ENCODE assay signal across 10 mouse cellular contexts in genomic region chr10:70121406-70121695, GRCm38 (mm10). TPM values are rescaled to one million over a fixed set of nuclear protein-coding genes. Genes with fewer than 3 reads are reported as not detected.
A peak's percentile ranks its signal among the peaks of the same experiment; 100 is the strongest.
DNase-seq lines count a peak whose midpoint lies in the region; ATAC-seq and TF ChIP-seq lines count a peak whose summit lies in the region.
"Had no signal": no experiment of that assay in that cellular context is flagged by ENCODE, and none has a peak within 500 bp of the region (broad histone marks: within the 10 kb centered on the region; RNA-seq: fewer than 3 reads in every experiment).

No protein-coding gene starts in this region.

- no peak overlapping the region for H3K4me3 ChIP-seq in heart, embryonic 11.5 days (ENCODE audit: low read depth, low read length)
- no peak overlapping the region for H3K4me3 ChIP-seq in C2C12 (ENCODE audit: insufficient read depth, poor library complexity, severe bottlenecking)
- peak overlapping the region; percentile 47 for H3K4me3 ChIP-seq in erythroblast, embryonic 14.5 days (replicated peaks)
- H3K4me3 ChIP-seq in liver, embryonic 15.5 days (replicated peaks), result peak overlapping the region; percentile 34

- H3K27me3 ChIP-seq in heart, embryonic 11.5 days (ENCODE audit: control insufficient read depth, insufficient read depth, low read length), result no peaks in the 10 kb centered on the region
- no peaks in the 10 kb centered on the region for H3K27me3 ChIP-seq in C2C12 (ENCODE audit: control insufficient read depth, insufficient read depth, insufficient read length)
- H3K27me3 ChIP-seq in erythroblast, embryonic 14.5 days (ENCODE audit: control insufficient read depth), result no peaks in the 10 kb centered on the region
- no peaks in the 10 kb centered on the region for H3K27me3 ChIP-seq in liver, embryonic 15.5 days

- no peak for ATAC-seq in heart, embryonic 11.5 days (replicated peaks; ENCODE audit: insufficient number of reproducible peaks, low FRiP score, low TSS enrichment)
- peak; percentile 57 for ATAC-seq in liver, embryonic 15.5 days (ENCODE audit: insufficient read depth)
- ATAC-seq: inflammation-experienced regulatory T-cells, adult 6 months had no signal

- peaks cover 53% of the 10 kb centered on the region for H3K4me1 ChIP-seq in heart, embryonic 11.5 days (ENCODE audit: control insufficient read depth, insufficient read depth, low read length)
- H3K4me1 ChIP-seq in erythroblast, embryonic 14.5 days (ENCODE audit: control insufficient read depth), result peaks cover 67% of the 10 kb centered on the region
- H3K4me1 ChIP-seq in liver, embryonic 15.5 days (replicated peaks), result peaks cover 85% of the 10 kb centered on the region

- no peak overlapping the region for H3K9ac ChIP-seq in heart, embryonic 11.5 days (ENCODE audit: low read depth, low read length)
- H3K9ac ChIP-seq in liver, embryonic 15.5 days, result peak overlapping the region; percentile 38; the same call in 1 of the 2 replicates

- peaks cover 54% of the 10 kb centered on the region for H3K79me3 ChIP-seq in C2C12 (ENCODE audit: low read depth)

- H3ac ChIP-seq in C2C12 (ENCODE audit: control insufficient read depth, insufficient read length, low read depth), result peak overlapping the region; percentile 43

- H3K36me3 ChIP-seq in heart, embryonic 11.5 days (ENCODE audit: control insufficient read depth, insufficient read depth, low read length), result no peaks in the 10 kb centered on the region
- H3K36me3 ChIP-seq in C2C12 (ENCODE audit: control insufficient read depth, insufficient read depth), result no peaks in the 10 kb centered on the region
- H3K36me3 ChIP-seq in erythroblast, embryonic 14.5 days (ENCODE audit: control insufficient read depth), result peaks cover 22% of the 10 kb centered on the region
- 0 out of 2 replicates have a peak, but pooled peaks cover 3% of the 10 kb centered on the region for H3K36me3 ChIP-seq in liver, embryonic 15.5 days (replicated peaks)

- H3K79me2 ChIP-seq in C2C12 (ENCODE audit: control insufficient read depth, insufficient read depth), result peaks cover 95% of the 10 kb centered on the region

- no peaks in the 10 kb centered on the region for H3K9me3 ChIP-seq in heart, embryonic 11.5 days (replicated peaks; ENCODE audit: control insufficient read depth, low read length)
- no peaks in the 10 kb centered on the region for H3K9me3 ChIP-seq in erythroblast, embryonic 14.5 days (ENCODE audit: control insufficient read depth, low read length)
- no peaks in the 10 kb centered on the region for H3K9me3 ChIP-seq in liver, embryonic 15.5 days (replicated peaks)

- no peak for DNase-seq in heart, adult 9 months (ENCODE audit: low spot score in 2 of 2)
- no peak for DNase-seq in layer of hippocampus, postnatal 10 days (ENCODE audit: low spot score in 2 of 2)
- no peak for DNase-seq in gastrocnemius, postnatal 10 days
- no peak for DNase-seq in frontal cortex, postnatal 25 days (ENCODE audit: low spot score in 2 of 2)
- DNase-seq: right cerebral cortex, postnatal 25 days had no signal

- peak overlapping the region; percentile 1; the same call in 1 of the 2 replicates for H3K4me2 ChIP-seq in heart, embryonic 11.5 days
- H3K4me2 ChIP-seq in liver, embryonic 15.5 days, result peak overlapping the region; percentile 67

- WGBS in heart, embryonic 11.5 days (ENCODE audit: insufficient replicate concordance), result 51% methylated on average over 8 of the region's 8 CpGs
- WGBS in liver, embryonic 15.5 days (ENCODE audit: insufficient replicate concordance), result 18% methylated on average over 8 of the region's 8 CpGs

- no peak for TF ChIP-seq CTCF in C2C12 (IDR thresholded peaks at IDR 0.05; ENCODE audit: control insufficient read depth, insufficient read depth, insufficient read length)

- peak overlapping the region; percentile 92; the same call in 1 of the 2 replicates for H3K27ac ChIP-seq in heart, embryonic 11.5 days (ENCODE audit: low read depth, low read length)
- H3K27ac ChIP-seq in liver, embryonic 15.5 days (replicated peaks), result peak overlapping the region; percentile 87

TF ChIP-seq in C2C12, 6 proteins besides CTCF, POLR2A, EP300 and RAD21:
- TF ChIP-seq MAX (IDR thresholded peaks at IDR 0.05) (no peak), MYOG (IDR thresholded peaks at IDR 0.05; ENCODE audit: control insufficient read depth, extremely low read depth, insufficient read length) (no peak), CEBPB (IDR thresholded peaks at IDR 0.05; ENCODE audit: low read depth) (no peak), FOSL1 (IDR thresholded peaks at IDR 0.05; ENCODE audit: insufficient read depth, low read length, poor library complexity, severe bottlenecking) (no peak), MYOD1 (IDR thresholded peaks at IDR 0.05; ENCODE audit: control insufficient read depth, insufficient read length, low read depth) (no peak), USF1 (IDR thresholded peaks at IDR 0.05; ENCODE audit: low read depth) (no peak)

RNA-seq across cellular contexts. Expression of gene Ccdc6, which starts 24.4 kb away (rescaled TPM):
- 18.5 and 23.0 TPM in 2 replicates for polyA plus RNA-seq in heart, embryonic 11.5 days (2014; fragmentation: Nextera tagmentation; extraction: Ambion mirVana)
- polyA plus RNA-seq in C2C12 (2012; fragmentation: generic; extraction: Trizol), result 16.8 TPM
- 0.61 and 1.6 TPM in 2 replicates for polyA plus RNA-seq in erythroblast, embryonic 14.5 days (2012)
- polyA plus RNA-seq in liver, embryonic 15.5 days (2015; fragmentation: Nextera tagmentation; extraction: Ambion mirVana), result 7.0 and 7.5 TPM in 2 replicates
- 10 to 100 TPM; 68.3 to 73.0 TPM for total RNA-seq in layer of hippocampus, postnatal 10 days (2021)
- total RNA-seq in gastrocnemius, postnatal 10 days (2021), result 10 to 100 TPM; 77.2 to 80.5 TPM

Comparison
In these comparisons a context has a peak if more than half of its experiments do, and no peak if none do; other contexts are left out.
1. H3K4me3 ChIP-seq: peak in erythroblast, embryonic 14.5 days (single experiment) and liver, embryonic 15.5 days (single experiment); none in heart, embryonic 11.5 days (single experiment) and C2C12 (single experiment).